Mouse (Mus musculus): ENCODE measurements around the gene Cd99l2. TPM values are rescaled to one million over a fixed set of nuclear protein-coding genes. Genes with fewer than 3 reads are reported as not detected.
A peak's percentile ranks its signal among the peaks of the same experiment; 100 is the strongest.

The Cd99l2 gene
- polyA plus RNA-seq (2016; fragmentation: Nextera tagmentation; extraction: Ambion mirVana), result 38.1 and 40.7 TPM in 2 replicates

DNA sequence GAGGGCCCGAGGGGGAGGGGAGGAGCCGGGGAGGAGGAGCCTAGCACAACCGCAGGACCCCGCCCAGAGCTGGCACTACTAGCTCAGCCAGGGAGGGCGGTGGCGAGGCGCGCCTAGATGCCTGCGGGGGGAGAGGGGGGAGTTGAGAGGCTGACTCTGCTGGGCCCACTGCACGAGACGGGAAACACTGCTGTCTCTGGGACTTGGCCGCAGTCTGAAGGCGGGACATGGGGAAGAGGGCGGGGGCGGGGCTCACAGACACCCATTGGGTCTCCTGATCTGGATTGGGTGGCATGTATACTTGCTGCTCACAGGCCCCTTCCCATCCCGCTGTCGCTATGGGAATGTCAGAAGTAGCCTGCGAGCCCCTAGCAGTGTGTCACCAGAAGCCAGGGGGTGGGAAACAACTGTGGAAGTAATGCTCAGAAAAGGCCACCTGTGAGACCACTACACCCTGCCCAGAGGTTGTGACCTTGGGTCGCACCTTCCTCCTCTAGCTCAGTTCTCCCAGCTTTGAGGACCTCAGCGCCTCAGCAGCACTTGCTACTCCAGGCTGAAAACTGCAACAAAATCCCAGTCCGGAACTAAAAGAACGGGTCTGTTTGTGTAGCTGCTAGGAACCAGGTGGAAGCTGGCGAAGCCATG, at the start of gene Cd99l2:
Gene Cd99l2, minus strand, starts transcription at position 216 of the 645 bp plus-strand sequence.
- ATAC-seq (ENCODE audit: low FRiP score), result peak; percentile 96
- peak within 1 kb of the TSS; percentile 91 for H3K27ac ChIP-seq
- WGBS, result 19% methylated on average over 21 of the region's 23 CpGs
- peaks cover 4% of the 10 kb centered on the region; the same call in 1 of the 2 replicates for H3K27me3 ChIP-seq
- H3K4me2 ChIP-seq, result peak within 1 kb of the TSS; percentile 61
- peak within 1 kb of the TSS; percentile 66 for H3K9ac ChIP-seq
- no peaks in the 10 kb centered on the region for H3K36me3 ChIP-seq (replicated peaks)
- peaks cover 11% of the 10 kb centered on the region; the same call in 1 of the 2 replicates for H3K4me1 ChIP-seq
- peak within 1 kb of the TSS; percentile 53 for H3K4me3 ChIP-seq (replicated peaks)
- H3K9me3 ChIP-seq, result no peaks in the 10 kb centered on the region

DNA sequence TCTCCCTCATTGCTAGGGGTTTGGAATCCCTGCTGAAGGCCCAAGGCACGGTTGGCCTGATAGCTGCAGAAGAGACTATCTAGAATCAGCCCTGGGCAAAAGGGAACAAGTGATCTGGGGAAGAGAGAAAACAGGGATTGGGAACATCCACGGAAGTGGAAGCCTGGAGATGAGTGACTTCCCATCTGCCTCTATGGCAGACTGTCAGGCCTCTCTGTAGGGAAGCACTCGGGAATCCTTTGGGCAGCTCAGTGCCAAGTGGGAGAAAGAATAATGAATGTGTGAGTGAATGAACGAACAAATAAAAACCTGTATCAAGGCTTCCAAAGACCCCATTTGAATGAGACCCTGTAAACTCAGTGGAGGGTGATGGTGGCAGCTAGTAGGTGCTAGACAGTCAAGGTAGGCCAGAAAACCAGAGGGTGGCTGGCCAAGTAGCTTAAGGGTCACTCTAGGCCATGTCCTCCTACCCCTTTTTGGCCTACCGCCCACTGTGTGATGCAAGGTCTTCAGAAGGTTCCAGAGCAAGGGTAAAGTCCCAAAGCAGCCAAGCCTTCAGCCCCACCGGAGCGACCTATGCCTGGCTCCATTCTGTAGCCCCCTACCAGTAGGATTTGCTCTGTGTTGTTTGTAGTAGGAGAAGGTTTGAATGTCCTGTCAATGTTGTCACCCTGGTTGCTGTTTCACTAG, 48.3 kb upstream of the Cd99l2 start:
- no peaks in the 10 kb centered on the region for H3K27me3 ChIP-seq
- H3K9ac ChIP-seq, result no peak overlapping the region
- H3K27ac ChIP-seq, result no peak overlapping the region
- no peaks in the 10 kb centered on the region for H3K4me1 ChIP-seq
- no peak overlapping the region for H3K4me2 ChIP-seq
- no peaks in the 10 kb centered on the region for H3K9me3 ChIP-seq
- H3K36me3 ChIP-seq (replicated peaks), result no peaks in the 10 kb centered on the region
- 86% methylated on average over 7 of the region's 7 CpGs for WGBS
- no peak overlapping the region for H3K4me3 ChIP-seq (replicated peaks)
- no peak for ATAC-seq (ENCODE audit: low FRiP score)

DNA sequence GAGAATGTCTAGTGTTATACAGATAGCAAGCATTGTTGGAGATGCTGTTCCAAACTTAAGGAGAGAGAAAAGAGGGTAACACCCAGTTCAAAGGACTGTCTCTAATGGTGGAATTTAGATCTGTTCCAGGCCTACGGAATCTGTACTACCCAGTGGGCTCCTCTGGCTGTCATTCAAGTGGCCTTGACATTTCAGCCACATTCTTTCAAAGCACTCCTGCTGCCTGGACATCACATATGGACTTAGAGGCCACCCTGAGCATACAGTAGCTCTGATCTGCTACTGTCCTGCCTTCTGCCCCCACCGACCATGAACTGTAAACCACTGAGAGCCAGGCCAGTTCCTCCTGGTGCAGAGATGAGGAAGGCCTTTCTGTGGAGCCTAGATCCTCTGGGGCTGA, 45.1 kb upstream of the Cd99l2 start:
- no peak overlapping the region for H3K27ac ChIP-seq
- ATAC-seq (ENCODE audit: low FRiP score), result no peak
- H3K36me3 ChIP-seq (replicated peaks), result no peaks in the 10 kb centered on the region
- H3K9me3 ChIP-seq, result no peaks in the 10 kb centered on the region
- H3K4me1 ChIP-seq, result no peaks in the 10 kb centered on the region
- no peak overlapping the region for H3K4me3 ChIP-seq (replicated peaks)
- 60% methylated on average over 2 of the region's 2 CpGs for WGBS
- no peak overlapping the region for H3K9ac ChIP-seq
- no peak overlapping the region for H3K4me2 ChIP-seq
- H3K27me3 ChIP-seq, result no peaks in the 10 kb centered on the region

DNA sequence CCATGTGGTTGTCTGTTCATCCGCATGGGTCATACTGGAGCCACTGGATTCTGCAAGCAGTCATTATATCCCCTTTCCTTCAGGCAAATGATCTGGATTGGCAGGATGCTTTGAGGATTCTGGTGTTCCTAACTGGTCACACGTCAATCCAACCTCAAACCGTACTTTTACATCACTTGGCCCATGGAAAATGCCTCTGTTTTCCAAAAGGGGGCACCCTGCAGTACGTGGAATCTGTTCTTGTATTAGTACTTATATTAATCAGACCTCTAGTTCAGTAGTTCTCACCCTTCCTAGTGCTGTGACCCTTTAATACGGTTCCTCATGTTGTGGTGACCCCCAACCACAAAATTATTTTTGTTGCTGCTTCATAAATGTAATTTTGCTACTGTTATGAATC, 41.5 kb upstream of the Cd99l2 start:
- Histone ChIP-seq H3K9ac (no peak overlapping the region), H3K4me2 (no peak overlapping the region), H3K27ac (no peak overlapping the region), H3K4me1 (no peaks in the 10 kb centered on the region), H3K4me3 (replicated peaks) (no peak overlapping the region), H3K9me3 (no peaks in the 10 kb centered on the region), H3K36me3 (replicated peaks) (no peaks in the 10 kb centered on the region), H3K27me3 (no peaks in the 10 kb centered on the region)
- 77% methylated on average over 5 of the region's 5 CpGs for WGBS
- ATAC-seq (ENCODE audit: low FRiP score), result no peak

DNA sequence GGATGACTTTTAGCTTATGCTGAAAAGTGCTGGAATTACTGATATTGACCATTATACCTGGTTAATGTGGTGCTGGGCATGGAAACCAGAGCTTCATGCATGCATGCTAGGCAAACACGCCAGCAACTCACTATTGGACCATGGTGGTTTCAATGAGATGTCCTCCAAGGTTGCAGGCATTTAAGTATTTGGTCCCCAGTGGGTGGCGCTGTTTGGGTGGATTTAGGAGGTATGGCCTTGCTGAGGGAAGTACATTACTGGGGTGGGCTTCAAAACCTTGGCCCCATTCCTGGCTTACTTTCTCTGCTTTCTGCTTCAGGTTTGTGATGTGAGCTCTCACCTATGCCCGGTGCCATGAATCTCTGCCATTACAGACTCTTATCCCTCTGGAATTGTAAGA, 40.0 kb upstream of the Cd99l2 start:
- Histone ChIP-seq H3K36me3 (replicated peaks) (no peaks in the 10 kb centered on the region), H3K9ac (no peak overlapping the region), H3K4me3 (replicated peaks) (no peak overlapping the region), H3K27ac (no peak overlapping the region), H3K9me3 (no peaks in the 10 kb centered on the region), H3K4me2 (no peak overlapping the region), H3K27me3 (no peaks in the 10 kb centered on the region), H3K4me1 (no peaks in the 10 kb centered on the region)
- 67% methylated on average over 3 of the region's 3 CpGs for WGBS
- ATAC-seq (ENCODE audit: low FRiP score), result no peak

DNA sequence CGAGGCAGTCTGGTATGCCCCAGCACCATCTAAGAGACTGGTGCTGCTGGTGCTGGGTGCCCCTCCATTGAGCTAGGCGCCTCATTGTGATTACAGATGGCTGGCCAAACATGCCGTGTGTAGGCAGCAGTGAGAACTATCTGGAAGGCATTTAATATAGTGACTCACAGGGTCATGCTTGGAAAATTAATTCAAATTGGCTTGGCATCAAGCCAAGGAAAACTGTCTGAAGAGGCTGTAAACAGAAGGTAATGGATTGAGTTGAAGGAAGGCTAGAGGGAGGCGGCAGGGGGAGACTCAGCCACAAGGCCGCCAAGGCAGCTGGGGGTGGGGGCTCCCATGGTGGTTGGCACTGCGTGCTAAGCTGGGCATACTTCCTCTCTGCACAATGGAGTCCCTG, 36.0 kb upstream of the Cd99l2 start:
- no peak overlapping the region for H3K4me2 ChIP-seq
- no peaks in the 10 kb centered on the region for H3K36me3 ChIP-seq (replicated peaks)
- WGBS, result 47% methylated on average over 6 of the region's 6 CpGs
- H3K4me1 ChIP-seq, result no peaks in the 10 kb centered on the region
- H3K9ac ChIP-seq, result no peak overlapping the region
- peak; percentile 80 for ATAC-seq (ENCODE audit: low FRiP score)
- H3K27ac ChIP-seq, result no peak overlapping the region
- H3K27me3 ChIP-seq, result no peaks in the 10 kb centered on the region
- H3K4me3 ChIP-seq (replicated peaks), result no peak overlapping the region
- no peaks in the 10 kb centered on the region for H3K9me3 ChIP-seq

DNA sequence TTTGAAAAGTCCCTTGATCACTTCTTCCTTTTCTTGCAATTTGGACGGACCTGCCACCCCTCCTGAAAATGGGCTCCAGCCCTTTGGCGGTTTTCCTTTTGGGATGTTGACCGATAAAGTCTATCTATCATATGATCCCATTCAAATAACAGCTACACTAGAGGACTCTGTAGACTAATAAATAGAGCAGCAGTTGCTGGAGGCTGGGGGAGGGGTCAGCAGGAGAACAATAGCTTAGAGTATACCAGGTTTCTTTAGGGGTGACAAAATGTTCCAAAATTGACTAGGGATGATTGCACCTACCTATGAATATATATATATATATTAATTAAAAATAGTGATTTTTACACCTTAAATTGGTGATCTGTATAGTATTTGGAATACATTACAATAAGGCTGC, 35.5 kb upstream of the Cd99l2 start:
- no peak overlapping the region for H3K27ac ChIP-seq
- H3K9me3 ChIP-seq, result no peaks in the 10 kb centered on the region
- no peaks in the 10 kb centered on the region for H3K36me3 ChIP-seq (replicated peaks)
- whole genome bisulfite sequencing, result 66% methylated on average over 3 of the region's 3 CpGs
- H3K4me1 ChIP-seq, result no peaks in the 10 kb centered on the region
- H3K4me3 ChIP-seq (replicated peaks), result no peak overlapping the region
- ATAC-seq (ENCODE audit: low FRiP score), result no peak
- H3K27me3 ChIP-seq, result no peaks in the 10 kb centered on the region
- no peak overlapping the region for H3K9ac ChIP-seq
- H3K4me2 ChIP-seq, result no peak overlapping the region

DNA sequence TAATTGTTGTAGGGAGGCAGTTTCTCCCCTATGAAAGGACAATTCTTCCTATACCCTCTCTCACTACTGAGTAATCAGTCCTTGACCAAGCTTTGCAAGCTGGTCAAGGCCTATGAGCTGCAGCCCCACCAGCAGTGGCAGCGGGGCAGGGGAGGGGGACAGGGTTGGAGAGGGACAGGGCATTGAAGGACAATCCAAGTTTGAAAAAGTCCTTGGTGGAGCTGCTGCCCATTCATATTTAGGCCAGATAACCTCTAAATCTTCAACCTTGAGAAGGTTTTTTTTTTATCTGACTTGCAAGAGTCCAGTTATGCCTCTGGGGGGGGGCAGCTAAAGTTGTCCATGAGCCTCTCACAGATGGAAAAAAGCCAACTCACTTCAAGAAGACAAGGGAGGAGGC, 34.8 kb upstream of the Cd99l2 start:
- H3K4me3 ChIP-seq (replicated peaks), result no peak overlapping the region
- H3K4me1 ChIP-seq, result no peaks in the 10 kb centered on the region
- no peaks in the 10 kb centered on the region for H3K36me3 ChIP-seq (replicated peaks)
- no peak overlapping the region for H3K9ac ChIP-seq
- WGBS, result 87% methylated on average over 1 of the region's 1 CpGs
- no peaks in the 10 kb centered on the region for H3K9me3 ChIP-seq
- no peak overlapping the region for H3K27ac ChIP-seq
- no peak overlapping the region for H3K4me2 ChIP-seq
- no peaks in the 10 kb centered on the region for H3K27me3 ChIP-seq
- ATAC-seq (ENCODE audit: low FRiP score), result no peak

DNA sequence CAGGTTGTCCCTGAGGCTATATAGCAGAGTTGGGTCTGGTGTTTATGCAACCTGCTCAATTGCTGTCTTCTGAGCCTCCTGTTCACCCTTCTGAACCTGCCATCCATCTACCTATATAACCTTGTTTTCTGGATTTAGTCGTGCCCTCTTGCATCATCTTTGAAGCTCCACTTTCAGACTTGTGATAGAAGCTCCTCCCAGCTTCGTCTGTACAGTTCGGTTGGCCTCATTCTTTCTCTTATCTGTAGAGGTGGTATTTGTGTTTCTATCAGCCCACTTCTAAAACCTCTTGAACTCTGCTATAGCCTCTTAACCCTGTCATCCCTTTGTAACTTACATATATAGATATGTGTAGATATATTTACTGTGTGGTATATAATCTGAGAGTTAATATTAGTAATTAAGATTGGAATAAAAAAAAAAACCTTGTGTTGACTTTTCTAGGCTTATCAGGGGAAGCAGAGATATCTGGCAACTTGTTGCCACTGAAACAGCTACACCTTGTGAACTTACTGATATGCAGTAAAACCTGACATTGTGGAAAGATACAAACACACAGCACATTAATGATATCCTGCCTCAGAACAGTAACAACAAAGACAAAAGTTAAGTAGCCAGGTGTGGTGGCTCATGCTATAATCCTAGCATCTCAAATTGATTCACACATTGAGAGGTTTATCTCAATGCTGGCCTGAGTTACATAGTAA, 33.1 kb upstream of the Cd99l2 start:
- H3K27ac ChIP-seq, result no peak overlapping the region

DNA sequence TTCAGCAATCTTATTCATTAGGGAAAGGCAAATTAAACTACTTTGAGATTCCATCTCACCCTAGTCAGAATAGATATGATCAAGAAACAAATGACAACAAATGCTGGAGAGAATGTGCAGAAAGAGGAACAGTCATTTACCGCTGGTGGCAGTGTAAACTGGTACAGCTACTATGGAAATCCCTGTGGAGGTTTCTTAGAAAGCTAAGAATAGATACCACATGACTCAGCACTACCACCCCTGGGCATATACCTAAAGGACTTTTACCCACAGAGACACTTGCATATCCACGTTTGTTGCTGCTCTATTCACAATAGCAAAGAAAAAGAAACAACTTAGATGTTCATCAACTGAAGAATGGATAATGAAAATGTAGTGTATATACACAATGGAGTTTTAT, 31.7 kb upstream of the Cd99l2 start:
- H3K9me3 ChIP-seq, result no peaks in the 10 kb centered on the region
- H3K36me3 ChIP-seq (replicated peaks), result no peaks in the 10 kb centered on the region
- no peak for ATAC-seq (ENCODE audit: low FRiP score)
- H3K9ac ChIP-seq, result no peak overlapping the region
- H3K27me3 ChIP-seq, result no peaks in the 10 kb centered on the region
- H3K4me1 ChIP-seq, result no peaks in the 10 kb centered on the region
- 63% methylated on average over 2 of the region's 2 CpGs for WGBS
- H3K27ac ChIP-seq, result no peak overlapping the region
- H3K4me3 ChIP-seq (replicated peaks), result no peak overlapping the region
- no peak overlapping the region for H3K4me2 ChIP-seq

More for the DNA sequence above, 33.1 kb upstream of the Cd99l2 start:
- 80% methylated on average over 3 of the region's 3 CpGs for WGBS
- no peaks in the 10 kb centered on the region for H3K9me3 ChIP-seq
- no peak for ATAC-seq (ENCODE audit: low FRiP score)
- H3K36me3 ChIP-seq (replicated peaks), result no peaks in the 10 kb centered on the region
- no peaks in the 10 kb centered on the region for H3K27me3 ChIP-seq
- no peaks in the 10 kb centered on the region for H3K4me1 ChIP-seq
- no peak overlapping the region for H3K4me3 ChIP-seq (replicated peaks)
- H3K9ac ChIP-seq, result no peak overlapping the region
- no peak overlapping the region for H3K4me2 ChIP-seq

DNA sequence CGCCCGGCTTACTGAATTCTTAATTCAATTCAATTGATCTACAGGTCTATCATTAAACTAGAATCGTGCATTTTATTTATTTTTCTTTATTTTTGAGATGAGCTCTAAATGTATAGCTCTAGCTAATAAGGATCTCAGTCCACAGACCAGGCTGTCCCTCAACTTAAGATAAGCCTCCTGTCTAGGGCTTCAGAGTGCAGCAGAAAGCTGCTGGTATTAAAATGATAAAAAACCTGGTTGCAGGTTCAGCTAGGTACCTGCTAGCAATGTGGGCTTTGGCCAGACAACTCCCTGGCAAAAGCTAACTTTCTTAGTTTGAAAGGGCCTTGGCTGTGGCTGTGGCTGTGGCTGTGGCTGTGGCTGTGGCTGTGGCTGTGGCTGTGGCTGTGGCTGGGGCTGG, 30.2 kb upstream of the Cd99l2 start:
- Histone ChIP-seq H3K4me2 (no peak overlapping the region), H3K9ac (no peak overlapping the region), H3K4me1 (no peaks in the 10 kb centered on the region), H3K9me3 (no peaks in the 10 kb centered on the region), H3K36me3 (replicated peaks) (no peaks in the 10 kb centered on the region), H3K27ac (no peak overlapping the region), H3K4me3 (replicated peaks) (no peak overlapping the region), H3K27me3 (no peaks in the 10 kb centered on the region)
- 88% methylated on average over 3 of the region's 3 CpGs for WGBS
- ATAC-seq (ENCODE audit: low FRiP score), result no peak

DNA sequence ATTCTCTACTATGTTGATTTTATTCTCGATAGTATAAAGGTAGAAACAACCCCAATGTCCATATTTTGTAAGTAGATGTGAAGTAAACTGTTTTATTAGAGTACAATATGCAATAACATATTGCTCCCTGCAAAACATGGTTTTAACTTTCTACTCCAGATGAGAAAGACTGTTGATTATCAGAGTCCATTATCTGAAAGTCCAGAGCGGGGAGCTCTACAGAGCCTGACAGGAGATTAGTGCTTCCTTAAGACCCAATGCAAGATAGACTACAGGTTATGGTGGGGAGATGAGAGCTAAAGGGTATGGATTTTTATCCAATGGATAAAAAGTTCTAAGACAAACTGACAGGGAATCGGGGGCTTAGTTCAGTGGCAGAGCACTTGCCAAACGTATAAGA, 26.6 kb upstream of the Cd99l2 start:
- H3K4me2 ChIP-seq, result no peak overlapping the region
- no peaks in the 10 kb centered on the region for H3K9me3 ChIP-seq
- ATAC-seq (ENCODE audit: low FRiP score), result no peak
- H3K9ac ChIP-seq, result no peak overlapping the region
- WGBS, result 79% methylated on average over 4 of the region's 4 CpGs
- no peaks in the 10 kb centered on the region for H3K27me3 ChIP-seq
- H3K36me3 ChIP-seq (replicated peaks), result no peaks in the 10 kb centered on the region
- no peak overlapping the region for H3K27ac ChIP-seq
- no peak overlapping the region for H3K4me3 ChIP-seq (replicated peaks)
- H3K4me1 ChIP-seq, result no peaks in the 10 kb centered on the region

Measured in forebrain, embryonic 12.5 days (tissue).